Mouse (Mus musculus) small intestine, adult 2 months (tissue): ENCODE results near the gene Bhlha15.

Source experiments
- CTCF ChIP-seq: fragments of 200-500 bp; IDR thresholded peaks from 2 replicates; pipeline ENCODE4 v1.5.1; 2012; ENCODE audit warnings: low read depth, mild to moderate bottlenecking, control low read depth, inconsistent platforms, low read length, moderate library complexity, mixed read lengths; ENCODE audit not compliant: insufficient replicate concordance, insufficient read length; ENCODE audit errors: extremely low read depth
- POLR2A ChIP-seq: fragments of 200-500 bp; IDR thresholded peaks from 2 replicates; pipeline ENCODE4 v1.6.1; 2012; ENCODE audit warnings: low read depth, mild to moderate bottlenecking, control low read depth, inconsistent platforms, low read length, moderate library complexity

GRCm38 (mm10) chr5:144162080-144162812 is 27.8 kb upstream of the Bhlha15 start:
- TF ChIP-seq CTCF: no peak
- TF ChIP-seq POLR2A: no peak
